Mouse (Mus musculus) heart, postnatal 14 days (tissue): ENCODE results near the gene Mtf1. TPM values are rescaled to one million over a fixed set of nuclear protein-coding genes. Genes with fewer than 3 reads are reported as not detected.
A peak's percentile ranks its signal among the peaks of the same experiment; 100 is the strongest.

Experiments
- DNase-seq, 2 experiments: peaks; one replicate each; pipeline ENCODE4 v3.0.0; 2021 to 2022
- intact Hi-C: fragments of 180-260 bp; cut with DNase I; formaldehyde crosslinking; loops from one replicate; pipeline ENCODE4 v1.15.1; 2025
- total RNA-seq, 2 experiments: library from RNA; stranded (reverse); gene quantifications; 2 replicates each; pipeline ENCODE4 v1.2.3; 2021

Gene Mtf1
- total RNA-seq, 2 experiments from 2014 or later, result 12.8 to 15.7 TPM

GRCm38 (mm10) chr4:124796141-124796540, 5.8 kb upstream of the Mtf1 start:
- DNase-seq, result no peak
- intact Hi-C loops, result no loop called here

- DNase-seq, result no peak
- intact Hi-C loops, result no loop called here
Measured at GRCm38 (mm10) chr4:124796913-124797312, 5.0 kb upstream of the Mtf1 start.

- DNase-seq, result peak; percentile 96 to 99
- intact Hi-C loops, result loop anchor here (1.0 to 10.0 kb wide), 4 partner anchors 45 to 132 kb away; partner anchors contain the start of genes 9930104L06Rik and Cdca8
Measured at GRCm38 (mm10) chr4:124802309-124803260, 681 bp downstream of the Mtf1 start.

- intact Hi-C loops, result loop anchor here (5.0 to 10.0 kb wide), 3 partner anchors 51 to 131 kb away; partner anchors contain the start of genes 9930104L06Rik and Cdca8
- no peak for DNase-seq
Measured at GRCm38 (mm10) chr4:124803406-124803805, 1.5 kb downstream of the Mtf1 start.

- intact Hi-C loops, result loop anchor here (10.0 kb wide), 1 partner anchor 126 kb away; the partner anchor contains the start of genes 9930104L06Rik and Cdca8
- peak in 1 of 2 experiments; percentile 3 for DNase-seq
Measured at GRCm38 (mm10) chr4:124808511-124808910, 6.6 kb downstream of the Mtf1 start.

GRCm38 (mm10) chr4:124809136-124809883, 7.4 kb downstream of the Mtf1 start:
- no peak for DNase-seq
- intact Hi-C loops, result loop anchor here (10.0 kb wide), 1 partner anchor 125 kb away; the partner anchor contains the start of genes 9930104L06Rik and Cdca8

- DNase-seq, result no peak
Measured at GRCm38 (mm10) chr4:124810056-124810455, 8.2 kb downstream of the Mtf1 start.

GRCm38 (mm10) chr4:124811347-124811975, 9.6 kb downstream of the Mtf1 start:
- intact Hi-C loops, result no loop called here
- peak in 1 of 2 experiments; percentile 5 for DNase-seq

More at GRCm38 (mm10) chr4:124810056-124810455, 8.2 kb downstream of the Mtf1 start:
- intact Hi-C loops, result no loop called here

GRCm38 (mm10) chr4:124815901-124816300, 14.0 kb downstream of the Mtf1 start:
- peak in 1 of 2 experiments; percentile 25 for DNase-seq
- intact Hi-C loops, result no loop called here

- intact Hi-C loops, result no loop called here
- peak; percentile 34 to 57 for DNase-seq
Measured at GRCm38 (mm10) chr4:124817803-124818202, 15.9 kb downstream of the Mtf1 start.

- intact Hi-C loops, result no loop called here
- no peak for DNase-seq
Measured at GRCm38 (mm10) chr4:124818832-124819231, 16.9 kb downstream of the Mtf1 start.

- intact Hi-C loops, result no loop called here
- DNase-seq, result no peak
Measured at GRCm38 (mm10) chr4:124824967-124825366, 23.1 kb downstream of the Mtf1 start.

- intact Hi-C loops, result no loop called here
Measured at GRCm38 (mm10) chr4:124825371-124825965, 23.6 kb downstream of the Mtf1 start.

GRCm38 (mm10) chr4:124829671-124830070, 27.8 kb downstream of the Mtf1 start:
- intact Hi-C loops, result no loop called here
- DNase-seq, result no peak

More at GRCm38 (mm10) chr4:124825371-124825965, 23.6 kb downstream of the Mtf1 start:
- no peak for DNase-seq

- intact Hi-C loops, result no loop called here
- DNase-seq, result no peak
Measured at GRCm38 (mm10) chr4:124832796-124833195, 30.9 kb downstream of the Mtf1 start.

- intact Hi-C loops, result no loop called here
- no peak for DNase-seq
Measured at GRCm38 (mm10) chr4:124838035-124838700, 36.3 kb downstream of the Mtf1 start.

- DNase-seq, result no peak
- intact Hi-C loops, result no loop called here
Measured at GRCm38 (mm10) chr4:124840998-124841397, 39.1 kb downstream of the Mtf1 start.

- intact Hi-C loops, result no loop called here
- DNase-seq, result peak; percentile 19 to 46
Measured at GRCm38 (mm10) chr4:124843493-124843892, 41.6 kb downstream of the Mtf1 start.

- DNase-seq, result peak; percentile 79 to 87
- intact Hi-C loops, result loop anchor here (1.0 to 5.0 kb wide), 2 partner anchors 45 to 135 kb away; partner anchors contain the start of genes Mtf1 and Sf3a3
Measured at GRCm38 (mm10) chr4:124847573-124847972, 45.7 kb downstream of the Mtf1 start.
